Mouse (Mus musculus): ENCODE results near the gene Scly. TPM values are rescaled to one million over a fixed set of nuclear protein-coding genes. Genes with fewer than 3 reads are reported as not detected.
A peak's percentile ranks its signal among the peaks of the same experiment; 100 is the strongest.

Scly gene
- polyA plus RNA-seq, 1 experiment from 2014 or later: 19.0 TPM

DNA sequence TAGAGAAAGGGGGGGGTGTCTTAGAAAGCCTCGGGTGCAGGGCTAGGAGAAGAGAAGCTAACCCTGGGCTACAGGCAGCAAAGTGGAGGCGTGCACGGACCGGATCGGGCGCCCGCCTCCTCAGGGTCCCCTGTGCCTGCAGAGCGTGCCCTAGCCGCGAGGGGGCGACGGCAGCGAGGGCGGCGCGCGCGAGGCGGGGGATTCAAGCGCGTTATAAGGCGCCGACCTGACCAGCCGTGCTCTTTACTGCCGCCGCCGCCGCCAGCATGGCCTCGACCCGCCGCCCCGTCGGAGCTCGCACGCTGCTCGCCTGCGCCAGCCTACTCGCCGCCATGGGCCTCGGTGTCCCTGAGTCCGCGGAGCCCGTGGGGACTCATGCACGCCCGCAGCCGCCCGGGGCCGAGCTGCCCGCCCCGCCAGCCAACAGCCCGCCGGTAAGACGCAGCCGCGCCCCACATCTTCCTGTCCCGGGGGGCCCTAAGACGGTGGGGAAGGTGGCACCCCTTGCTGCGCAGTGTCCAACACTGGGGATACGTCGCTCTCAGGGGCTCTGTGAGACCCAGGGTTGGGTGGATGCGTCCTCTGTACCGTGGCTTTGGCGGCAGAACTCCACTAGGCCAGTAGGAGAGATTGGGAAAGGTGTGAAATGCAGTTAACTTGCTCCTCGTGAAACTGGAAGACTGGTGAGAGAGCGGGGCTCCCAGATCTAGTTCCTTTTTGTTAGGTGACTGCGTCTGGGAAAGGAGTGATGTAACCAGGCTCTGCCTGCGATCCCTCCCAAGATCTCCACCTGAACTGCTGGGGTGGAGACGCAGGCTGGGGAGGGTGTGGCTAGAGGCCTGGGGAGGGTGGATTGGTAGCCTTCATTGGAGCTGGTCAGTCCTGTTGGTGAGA lies 68.3 kb downstream of the Scly start, which contains the start of gene Erfe:
Gene Erfe (plus strand): TSS at position 216 of the 894 bp plus-strand sequence.
- Histone ChIP-seq H3K4me2 (ENCODE audit: low read depth, low read length) (peak within 1 kb of the TSS; percentile 96), H3K27me3 (ENCODE audit: control insufficient read depth, insufficient read depth, low read depth, low read length) (no peaks in the 10 kb centered on the region), H3K9me3 (ENCODE audit: control insufficient read depth, low read length) (no peaks in the 10 kb centered on the region), H3K4me3 (ENCODE audit: low read length) (peak within 1 kb of the TSS; percentile 56), H3K36me3 (ENCODE audit: control insufficient read depth, insufficient read depth, low read length) (peaks cover 3% of the 10 kb centered on the region; the same call in 1 of the 2 replicates), H3K27ac (ENCODE audit: low read length) (no peak within 1 kb of the TSS), H3K4me1 (replicated peaks; ENCODE audit: control insufficient read depth, insufficient read depth, low read length) (peaks cover 4% of the 10 kb centered on the region; the same call in 1 of the 2 replicates), H3K9ac (ENCODE audit: low read length) (peak within 1 kb of the TSS; percentile 77)
- 2% methylated on average over 54 of the region's 68 CpGs for WGBS
- ATAC-seq (ENCODE audit: low read depth): peak; percentile 74

DNA sequence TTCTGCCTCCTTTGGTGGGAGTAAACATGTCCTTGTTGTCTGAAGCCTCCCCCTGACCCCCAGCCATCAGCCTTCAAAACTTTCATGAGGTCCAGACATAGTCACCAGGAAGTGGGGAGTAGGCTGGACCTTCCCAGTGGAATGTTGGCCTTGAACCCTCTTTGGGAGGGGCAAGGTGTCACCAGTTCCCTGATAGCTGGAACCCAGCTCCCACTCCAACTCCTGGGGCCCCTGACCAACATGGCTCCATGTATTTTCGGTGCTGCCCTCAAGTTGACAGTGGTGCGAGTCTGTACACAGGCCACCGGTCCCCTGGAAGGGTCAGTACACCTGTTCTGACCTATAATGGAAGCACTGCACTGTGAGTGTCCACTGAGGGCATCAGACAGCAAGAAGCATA lies 69.2 kb downstream of the Scly start:
- Histone ChIP-seq H3K4me3 (ENCODE audit: low read length) (no peak overlapping the region), H3K27ac (ENCODE audit: low read length) (no peak overlapping the region), H3K4me1 (replicated peaks; ENCODE audit: control insufficient read depth, insufficient read depth, low read length) (peaks cover 4% of the 10 kb centered on the region; the same call in 1 of the 2 replicates), H3K36me3 (ENCODE audit: control insufficient read depth, insufficient read depth, low read length) (peaks cover 11% of the 10 kb centered on the region; the same call in 1 of the 2 replicates), H3K4me2 (ENCODE audit: low read depth, low read length) (no peak overlapping the region), H3K9ac (ENCODE audit: low read length) (no peak overlapping the region), H3K9me3 (ENCODE audit: control insufficient read depth, low read length) (no peaks in the 10 kb centered on the region), H3K27me3 (ENCODE audit: control insufficient read depth, insufficient read depth, low read depth, low read length) (no peaks in the 10 kb centered on the region)
- 92% methylated on average over 3 of the region's 3 CpGs for WGBS
- ATAC-seq (ENCODE audit: low read depth): no peak

DNA sequence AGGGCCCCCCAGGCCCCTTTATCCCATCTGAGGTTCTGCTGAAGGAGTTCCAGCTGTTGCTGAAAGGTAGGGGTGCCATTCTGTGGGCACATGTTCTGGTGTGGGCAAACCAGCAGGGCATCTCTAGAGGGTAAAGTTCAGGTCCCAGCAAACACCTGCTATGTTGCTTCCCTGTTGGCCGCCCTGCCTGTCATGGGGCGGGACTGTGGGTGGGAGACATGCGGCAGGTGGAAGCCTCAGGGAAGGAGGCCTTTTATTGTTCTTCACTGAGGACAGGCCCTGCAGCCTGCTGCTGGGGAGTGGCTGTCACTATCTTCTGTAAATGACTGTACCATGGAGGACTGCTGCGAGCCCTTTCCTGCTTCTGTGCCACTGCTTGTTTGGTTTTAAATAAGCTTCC lies 71.3 kb downstream of the Scly start:
- no peaks in the 10 kb centered on the region for H3K27me3 ChIP-seq (ENCODE audit: control insufficient read depth, insufficient read depth, low read depth, low read length)
- H3K4me2 ChIP-seq (ENCODE audit: low read depth, low read length): no peak overlapping the region
- H3K27ac ChIP-seq (ENCODE audit: low read length): no peak overlapping the region
- H3K9me3 ChIP-seq (ENCODE audit: control insufficient read depth, low read length): no peaks in the 10 kb centered on the region
- no peak overlapping the region for H3K4me3 ChIP-seq (ENCODE audit: low read length)
- ATAC-seq (ENCODE audit: low read depth): no peak
- WGBS: 57% methylated on average over 4 of the region's 4 CpGs
- peaks cover 4% of the 10 kb centered on the region; the same call in 1 of the 2 replicates for H3K4me1 ChIP-seq (replicated peaks; ENCODE audit: control insufficient read depth, insufficient read depth, low read length)
- H3K36me3 ChIP-seq (ENCODE audit: control insufficient read depth, insufficient read depth, low read length): peaks cover 28% of the 10 kb centered on the region; the same call in 1 of the 2 replicates
- H3K9ac ChIP-seq (ENCODE audit: low read length): no peak overlapping the region

DNA sequence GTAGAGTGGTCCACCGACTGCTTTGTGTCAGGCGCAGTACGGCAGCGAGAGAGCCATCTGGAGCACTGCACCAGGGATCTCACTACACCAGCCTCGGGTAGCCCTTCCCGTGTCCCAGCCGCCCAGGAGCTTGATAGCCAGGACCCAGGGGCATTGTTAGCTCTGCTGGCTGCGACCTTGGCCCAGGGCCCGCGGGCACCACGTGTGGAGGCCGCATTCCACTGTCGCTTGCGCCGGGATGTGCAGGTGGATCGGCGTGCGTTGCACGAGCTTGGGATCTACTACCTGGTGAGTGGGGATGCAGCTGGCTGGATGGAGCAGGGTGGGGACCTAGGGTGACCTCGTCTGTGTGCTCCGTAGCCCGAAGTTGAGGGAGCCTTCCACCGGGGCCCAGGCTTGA lies 71.9 kb downstream of the Scly start:
- H3K4me1 ChIP-seq (replicated peaks; ENCODE audit: control insufficient read depth, insufficient read depth, low read length): peaks cover 4% of the 10 kb centered on the region; the same call in 1 of the 2 replicates
- no peak overlapping the region for H3K9ac ChIP-seq (ENCODE audit: low read length)
- no peak overlapping the region for H3K4me2 ChIP-seq (ENCODE audit: low read depth, low read length)
- no peaks in the 10 kb centered on the region for H3K9me3 ChIP-seq (ENCODE audit: control insufficient read depth, low read length)
- ATAC-seq (ENCODE audit: low read depth): no peak
- H3K27ac ChIP-seq (ENCODE audit: low read length): no peak overlapping the region
- H3K4me3 ChIP-seq (ENCODE audit: low read length): no peak overlapping the region
- H3K27me3 ChIP-seq (ENCODE audit: control insufficient read depth, insufficient read depth, low read depth, low read length): no peaks in the 10 kb centered on the region
- 83% methylated on average over 23 of the region's 23 CpGs for WGBS
- H3K36me3 ChIP-seq (ENCODE audit: control insufficient read depth, insufficient read depth, low read length): peaks cover 33% of the 10 kb centered on the region

Other genes with a start within 250 kb of the Scly start
- gene Rbm44, start 153.2 kb upstream of the Scly start, polyA plus RNA-seq (2015; fragmentation: Nextera tagmentation; extraction: Ambion mirVana): 1.3 and 1.7 TPM in 2 replicates
- 8.6 and 9.4 TPM in 2 replicates for gene Ramp1, start 118.5 kb upstream of the Scly start, polyA plus RNA-seq (2015; fragmentation: Nextera tagmentation; extraction: Ambion mirVana)
- gene Ube2f, start 48.0 kb upstream of the Scly start, polyA plus RNA-seq (2015; fragmentation: Nextera tagmentation; extraction: Ambion mirVana): 60.8 and 65.7 TPM in 2 replicates
- gene Espnl, start 23.7 kb downstream of the Scly start, polyA plus RNA-seq (2015; fragmentation: Nextera tagmentation; extraction: Ambion mirVana): not detected in 2 replicates
- gene Klhl30, start 52.7 kb downstream of the Scly start, polyA plus RNA-seq (2015; fragmentation: Nextera tagmentation; extraction: Ambion mirVana): 1.4 and 1.7 TPM in 2 replicates
- gene Erfe, start 68.1 kb downstream of the Scly start, polyA plus RNA-seq (2015; fragmentation: Nextera tagmentation; extraction: Ambion mirVana): 1.6 and 2.2 TPM in 2 replicates
- 133 and 139 TPM in 2 replicates for gene Ilkap, start 100.5 kb downstream of the Scly start, polyA plus RNA-seq (2015; fragmentation: Nextera tagmentation; extraction: Ambion mirVana)
- 73.2 and 77.2 TPM in 2 replicates for gene Hes6, start 115.7 kb downstream of the Scly start, polyA plus RNA-seq (2015; fragmentation: Nextera tagmentation; extraction: Ambion mirVana)
- gene Per2, start 161.0 kb downstream of the Scly start, polyA plus RNA-seq (2015; fragmentation: Nextera tagmentation; extraction: Ambion mirVana): 10.7 and 12.2 TPM in 2 replicates
- gene Traf3ip1, start 196.3 kb downstream of the Scly start, polyA plus RNA-seq (2015; fragmentation: Nextera tagmentation; extraction: Ambion mirVana): 12.8 and 13.0 TPM in 2 replicates
- gene Asb1, start 242.2 kb downstream of the Scly start, polyA plus RNA-seq (2015; fragmentation: Nextera tagmentation; extraction: Ambion mirVana): 5.8 and 6.0 TPM in 2 replicates

Data from lung, embryonic 16.5 days (tissue).